ENCODE assay signal across 16 mouse cellular contexts in the genomic region with DNA sequence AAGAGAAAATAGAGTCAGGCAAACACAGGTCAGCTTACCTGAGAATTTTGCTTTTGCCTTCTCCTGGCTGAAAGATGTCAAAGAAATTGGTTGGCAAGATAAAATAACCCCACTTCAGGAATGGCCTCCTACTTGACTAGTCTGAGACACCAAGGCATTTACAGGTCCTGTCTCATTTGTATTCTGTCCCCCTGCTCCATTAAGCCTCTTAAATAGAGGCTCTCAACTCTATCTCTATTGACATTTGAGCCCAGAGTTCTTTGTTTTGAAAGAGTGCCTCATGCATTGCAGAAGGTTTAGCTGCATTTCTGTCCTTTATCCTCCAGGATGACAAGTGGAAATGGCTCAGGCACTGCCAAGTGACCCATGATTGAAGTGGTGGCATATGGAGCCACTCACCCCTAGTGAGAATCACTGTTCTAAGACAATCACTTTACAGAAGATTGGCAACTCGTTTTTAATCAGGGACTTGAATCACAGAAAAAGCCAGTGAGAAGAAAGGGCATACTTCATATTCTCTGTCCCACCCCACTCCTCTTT. TPM values are rescaled to one million over a fixed set of nuclear protein-coding genes. Genes with fewer than 3 reads are reported as not detected.
DNase-seq lines count a peak whose midpoint lies in the region; ATAC-seq and TF ChIP-seq lines count a peak whose summit lies in the region.
"Had no signal": no experiment of that assay in that cellular context is flagged by ENCODE, and none has a peak within 500 bp of the region (broad histone marks: within the 10 kb centered on the region; RNA-seq: fewer than 3 reads in every experiment).

No protein-coding gene starts in this region.

- peaks cover 5% of the 10 kb centered on the region; the same call in 1 of the 2 replicates for H3K4me1 ChIP-seq in kidney, postnatal 0 days (replicated peaks; ENCODE audit: insufficient read depth, low read length)
- peaks cover 16% of the 10 kb centered on the region for H3K4me1 ChIP-seq in forebrain, embryonic 15.5 days
- peaks cover 12% of the 10 kb centered on the region for H3K4me1 ChIP-seq in midbrain, embryonic 16.5 days (ENCODE audit: control insufficient read depth, insufficient read depth, low read length)

- no peak for ATAC-seq in kidney, postnatal 0 days (replicated peaks; ENCODE audit: low FRiP score, low read depth)
- ATAC-seq in forebrain, embryonic 15.5 days (replicated peaks) = peak; percentile 58
- peak; percentile 42; the same call in 1 of the 2 replicates for ATAC-seq in midbrain, embryonic 16.5 days
- ATAC-seq: CD4-positive, CD25-positive, alpha-beta regulatory T cell, adult 4 months; intestine, embryonic 16.5 days had no signal

- no peak for TF ChIP-seq CTCF in kidney, postnatal 0 days (IDR thresholded peaks at IDR 0.05; ENCODE audit: low read depth)

- no peaks in the 10 kb centered on the region for H3K27me3 ChIP-seq in kidney, postnatal 0 days (ENCODE audit: insufficient read depth, low read length)
- no peaks in the 10 kb centered on the region for H3K27me3 ChIP-seq in forebrain, embryonic 15.5 days
- H3K27me3 ChIP-seq in midbrain, embryonic 16.5 days (ENCODE audit: control insufficient read depth, insufficient read depth, low read depth, low read length) = no peaks in the 10 kb centered on the region
- H3K27me3 ChIP-seq: embryonic facial prominence, embryonic 13.5 days had no signal

- DNase-seq in kidney, postnatal 0 days (ENCODE audit: low spot score) = peak; percentile 19
- DNase-seq in kidney, adult 9 months = no peak
- peak; percentile 38 to 48 for DNase-seq in cerebellum, postnatal 25 days
- no peak for DNase-seq in heart, adult 9 months (ENCODE audit: low spot score in 2 of 2)
- DNase-seq in left cerebral cortex, adult 9 months (ENCODE audit: low spot score in 2 of 2) = no peak
- DNase-seq in spleen, postnatal 36 days (ENCODE audit: low spot score in 2 of 2) = no peak
- DNase-seq: heart, postnatal 10 days; lung, postnatal 10 days had no signal

- H3K27ac ChIP-seq in kidney, postnatal 0 days = no peak overlapping the region
- H3K27ac ChIP-seq in forebrain, embryonic 15.5 days (replicated peaks) = no peak overlapping the region
- no peak overlapping the region for H3K27ac ChIP-seq in midbrain, embryonic 16.5 days (ENCODE audit: low read length)
- H3K27ac ChIP-seq: embryonic facial prominence, embryonic 13.5 days; layer of hippocampus, adult 2 months had no signal

- H3K36me3 ChIP-seq in kidney, postnatal 0 days (ENCODE audit: insufficient read depth, low read length) = no peaks in the 10 kb centered on the region
- H3K36me3 ChIP-seq in forebrain, embryonic 15.5 days = no peaks in the 10 kb centered on the region
- H3K36me3 ChIP-seq in midbrain, embryonic 16.5 days (ENCODE audit: control insufficient read depth, insufficient read depth, low read length) = no peaks in the 10 kb centered on the region
- H3K36me3 ChIP-seq: embryonic facial prominence, embryonic 13.5 days had no signal

- no peak overlapping the region for H3K4me3 ChIP-seq in kidney, postnatal 0 days (replicated peaks; ENCODE audit: low read depth, low read length)
- H3K4me3 ChIP-seq in forebrain, embryonic 15.5 days = no peak overlapping the region
- H3K4me3 ChIP-seq in midbrain, embryonic 16.5 days (ENCODE audit: low read depth, low read length) = no peak overlapping the region
- H3K4me3 ChIP-seq: embryonic facial prominence, embryonic 13.5 days; layer of hippocampus, adult 2 months had no signal

- H3K9ac ChIP-seq in kidney, postnatal 0 days (ENCODE audit: low read depth, low read length) = no peak overlapping the region
- H3K9ac ChIP-seq in forebrain, embryonic 15.5 days (replicated peaks) = no peak overlapping the region
- no peak overlapping the region for H3K9ac ChIP-seq in midbrain, embryonic 16.5 days (ENCODE audit: low read depth, low read length)
- H3K9ac ChIP-seq: embryonic facial prominence, embryonic 13.5 days had no signal

- no peaks in the 10 kb centered on the region for H3K9me3 ChIP-seq in kidney, postnatal 0 days (replicated peaks; ENCODE audit: low read length)
- no peaks in the 10 kb centered on the region for H3K9me3 ChIP-seq in forebrain, embryonic 15.5 days
- no peaks in the 10 kb centered on the region for H3K9me3 ChIP-seq in midbrain, embryonic 16.5 days (replicated peaks; ENCODE audit: control insufficient read depth, low read length, poor library complexity, severe bottlenecking)
- H3K9me3 ChIP-seq: embryonic facial prominence, embryonic 13.5 days had no signal

- H3K4me2 ChIP-seq in kidney, postnatal 0 days (ENCODE audit: low read length) = no peak overlapping the region
- H3K4me2 ChIP-seq in forebrain, embryonic 15.5 days (replicated peaks) = no peak overlapping the region
- no peak overlapping the region for H3K4me2 ChIP-seq in midbrain, embryonic 16.5 days (ENCODE audit: low read length)
- H3K4me2 ChIP-seq: liver, embryonic 11.5 days had no signal

- WGBS in kidney, postnatal 0 days = 24% methylated on average over 1 of the region's 1 CpGs
- 3% methylated on average over 1 of the region's 1 CpGs for WGBS in forebrain, embryonic 15.5 days
- 0% methylated on average over 1 of the region's 1 CpGs for WGBS in midbrain, embryonic 16.5 days

RNA-seq across cellular contexts. Expression of a gene that starts 42.1 kb away (rescaled TPM):
- polyA plus RNA-seq in kidney, postnatal 0 days (2015; fragmentation: Nextera tagmentation; extraction: Ambion mirVana) = not detected in 2 replicates
- not detected in 2 replicates for polyA plus RNA-seq in forebrain, embryonic 15.5 days (2015; fragmentation: Nextera tagmentation; extraction: Ambion mirVana)
- not detected in 2 replicates for polyA plus RNA-seq in midbrain, embryonic 16.5 days (2015; fragmentation: Nextera tagmentation; extraction: Ambion mirVana)
- polyA plus RNA-seq: CD4-positive, CD25-positive, alpha-beta regulatory T cell, adult 4 months; embryonic facial prominence, embryonic 13.5 days; intestine, embryonic 16.5 days; liver, embryonic 11.5 days; spleen, adult 2 months had no signal

Comparison
In these comparisons a context has a peak if more than half of its experiments do, and no peak if none do; other contexts are left out.
1. DNase-seq: peak in kidney, postnatal 0 days (single experiment) and cerebellum, postnatal 25 days (2 of 2); none in kidney, adult 9 months (single experiment), heart, adult 9 months (0 of 2), left cerebral cortex, adult 9 months (0 of 2) and spleen, postnatal 36 days (0 of 2).